8 mouse cellular contexts compared by ENCODE assay signal in genomic region chr6:113531840-113532404, GRCm38 (mm10). TPM values are rescaled to one million over a fixed set of nuclear protein-coding genes. Genes with fewer than 3 reads are reported as not detected.
DNase-seq lines count a peak whose midpoint lies in the region; ATAC-seq and TF ChIP-seq lines count a peak whose summit lies in the region.

No protein-coding gene starts in this region.

- peak overlapping the region; percentile 84 for H3K9ac ChIP-seq in forebrain, embryonic 11.5 days (ENCODE audit: low read length)
- H3K9ac ChIP-seq in liver, embryonic 15.5 days, result peak overlapping the region; percentile 75

- no peak for TF ChIP-seq CTCF in gastrocnemius, adult 2 months (IDR thresholded peaks at IDR 0.05)

- no peak for DNase-seq in gastrocnemius, adult 2 months
- no peak for DNase-seq in gastrocnemius, postnatal 14 days
- DNase-seq in 416B (ENCODE audit: low read depth), result peak; percentile 66
- no peak for DNase-seq in forebrain, embryonic 11.5 days (ENCODE audit: low spot score)
- DNase-seq in layer of hippocampus, adult 9-10 months (ENCODE audit: low spot score), result no peak
- DNase-seq in urinary bladder, adult 2 months (ENCODE audit: low spot score), result no peak

- peak overlapping the region; percentile 73 for H3K4me2 ChIP-seq in forebrain, embryonic 11.5 days (ENCODE audit: low read depth, low read length, severe bottlenecking)
- peak overlapping the region; percentile 77 for H3K4me2 ChIP-seq in liver, embryonic 15.5 days

- H3K4me3 ChIP-seq in gastrocnemius, adult 2 months, result peak overlapping the region; percentile 93
- H3K4me3 ChIP-seq in forebrain, embryonic 11.5 days (ENCODE audit: low read depth, low read length), result peak overlapping the region; percentile 89
- peak overlapping the region; percentile 90 for H3K4me3 ChIP-seq in liver, embryonic 15.5 days (replicated peaks)

- no peaks in the 10 kb centered on the region for H3K27me3 ChIP-seq in forebrain, embryonic 11.5 days (ENCODE audit: control insufficient read depth, insufficient read depth, low read length)
- H3K27me3 ChIP-seq in liver, embryonic 15.5 days, result no peaks in the 10 kb centered on the region

- H3K27ac ChIP-seq in gastrocnemius, adult 2 months, result peak overlapping the region; percentile 96
- H3K27ac ChIP-seq in forebrain, embryonic 11.5 days (ENCODE audit: low read depth, low read length), result no peak overlapping the region
- peak overlapping the region; percentile 83 for H3K27ac ChIP-seq in liver, embryonic 15.5 days (replicated peaks)

- 8% methylated on average over 7 of the region's 7 CpGs for WGBS in forebrain, embryonic 11.5 days
- 3% methylated on average over 7 of the region's 7 CpGs for WGBS in liver, embryonic 15.5 days (ENCODE audit: insufficient replicate concordance)

- H3K4me1 ChIP-seq in forebrain, embryonic 11.5 days (replicated peaks; ENCODE audit: control insufficient read depth, insufficient read depth, low read length), result no peaks in the 10 kb centered on the region; the same call in 1 of the 2 replicates
- H3K4me1 ChIP-seq in liver, embryonic 15.5 days (replicated peaks), result peaks cover 25% of the 10 kb centered on the region

- intact Hi-C loops in gastrocnemius, adult 2 months (cut with DNase I), result loop anchor here (10.0 kb wide), 1 partner anchor 163 kb away; the partner anchor contains the start of gene Tatdn2
- intact Hi-C loops in gastrocnemius, postnatal 14 days (cut with DNase I; ENCODE audit: low total_unique reads), result no loop called here

- H3K36me3 ChIP-seq in forebrain, embryonic 11.5 days (ENCODE audit: control insufficient read depth, insufficient read depth, low read length), result no peaks in the 10 kb centered on the region
- peaks cover 27% of the 10 kb centered on the region for H3K36me3 ChIP-seq in liver, embryonic 15.5 days (replicated peaks)

- no peak for ATAC-seq in forebrain, embryonic 11.5 days (replicated peaks; ENCODE audit: low FRiP score)
- ATAC-seq in liver, embryonic 15.5 days (ENCODE audit: insufficient read depth), result no peak
- no peak for ATAC-seq in inflammation-experienced regulatory T-cells, adult 6 months

- no peaks in the 10 kb centered on the region for H3K9me3 ChIP-seq in forebrain, embryonic 11.5 days (ENCODE audit: control insufficient read depth, low read length)
- no peaks in the 10 kb centered on the region for H3K9me3 ChIP-seq in liver, embryonic 15.5 days (replicated peaks)

RNA-seq across cellular contexts. Expression of gene Fancd2, which starts 0.4 kb away (rescaled TPM):
- total RNA-seq in gastrocnemius, adult 2 months (2021), result under 1 TPM; 0.10 to 0.28 TPM
- total RNA-seq in gastrocnemius, postnatal 14 days (2021), result 1 to 10 TPM; 1.3 to 1.8 TPM
- polyA plus RNA-seq in forebrain, embryonic 11.5 days (2014; fragmentation: Nextera tagmentation; extraction: Ambion mirVana), result 25.0 and 25.1 TPM in 2 replicates
- 7.5 and 8.4 TPM in 2 replicates for polyA plus RNA-seq in liver, embryonic 15.5 days (2015; fragmentation: Nextera tagmentation; extraction: Ambion mirVana)
- polyA plus RNA-seq in inflammation-experienced regulatory T-cells, adult 6 months (2017; shearing (Covaris generic)), result 1 to 10 TPM; 1.4 to 9.7 (median 2.0) TPM
- 4.7 and 5.8 TPM in 2 replicates for polyA plus RNA-seq in urinary bladder, adult 2 months (2012; rRNA removed)

RNA-seq across cellular contexts. Expression of gene Emc3, which starts 0.5 kb away (rescaled TPM):
- total RNA-seq in gastrocnemius, adult 2 months (2021), result 10 to 100 TPM; 54.9 to 63.2 TPM
- 10 to 100 TPM; 56.2 to 61.0 TPM for total RNA-seq in gastrocnemius, postnatal 14 days (2021)
- polyA plus RNA-seq in forebrain, embryonic 11.5 days (2014; fragmentation: Nextera tagmentation; extraction: Ambion mirVana), result 74.3 and 77.7 TPM in 2 replicates
- polyA plus RNA-seq in liver, embryonic 15.5 days (2015; fragmentation: Nextera tagmentation; extraction: Ambion mirVana), result 40.9 and 41.2 TPM in 2 replicates
- polyA plus RNA-seq in inflammation-experienced regulatory T-cells, adult 6 months (2017; shearing (Covaris generic)), result 10 to 100 TPM; 57.0 to 69.1 (median 62.4) TPM
- polyA plus RNA-seq in urinary bladder, adult 2 months (2012; rRNA removed), result 82.4 and 83.8 TPM in 2 replicates

RNA-seq across cellular contexts. Expression of gene Prrt3, which starts 30.2 kb away (rescaled TPM):
- total RNA-seq in gastrocnemius, adult 2 months (2021), result under 1 TPM; 0.08 to 0.11 TPM
- total RNA-seq in gastrocnemius, postnatal 14 days (2021), result under 1 TPM; 0.11 to 0.12 TPM
- 1.4 and 2.1 TPM in 2 replicates for polyA plus RNA-seq in forebrain, embryonic 11.5 days (2014; fragmentation: Nextera tagmentation; extraction: Ambion mirVana)
- polyA plus RNA-seq in liver, embryonic 15.5 days (2015; fragmentation: Nextera tagmentation; extraction: Ambion mirVana), result 0.03 and 0.07 TPM in 2 replicates
- polyA plus RNA-seq in inflammation-experienced regulatory T-cells, adult 6 months (2017; shearing (Covaris generic)), result under 1 TPM in 1 of 3 experiments, not detected in 2; 0.17 TPM
- polyA plus RNA-seq in urinary bladder, adult 2 months (2012; rRNA removed), result 0.10 and 0.18 TPM in 2 replicates

RNA-seq across cellular contexts. Expression of gene Creld1, which starts 48.8 kb away (rescaled TPM):
- total RNA-seq in gastrocnemius, adult 2 months (2021), result 10 to 100 TPM; 47.5 to 54.4 TPM
- total RNA-seq in gastrocnemius, postnatal 14 days (2021), result 10 to 100 TPM; 37.1 to 39.6 TPM
- 36.3 and 41.6 TPM in 2 replicates for polyA plus RNA-seq in forebrain, embryonic 11.5 days (2014; fragmentation: Nextera tagmentation; extraction: Ambion mirVana)
- polyA plus RNA-seq in liver, embryonic 15.5 days (2015; fragmentation: Nextera tagmentation; extraction: Ambion mirVana), result 7.1 and 7.6 TPM in 2 replicates
- polyA plus RNA-seq in inflammation-experienced regulatory T-cells, adult 6 months (2017; shearing (Covaris generic)), result 1 to 10 TPM; 6.1 to 9.2 (median 8.1) TPM
- 46.1 and 58.4 TPM in 2 replicates for polyA plus RNA-seq in urinary bladder, adult 2 months (2012; rRNA removed)
